Mouse (Mus musculus): ENCODE data around the gene Rhbdf2.
A peak's percentile ranks its signal among the peaks of the same experiment; 100 is the strongest.
"Not testable (repeated sequence)": the region's sequence is repeated elsewhere in the genome, so short reads cannot be mapped to it uniquely, and the experiment has no call there.

Rhbdf2 gene

DNA sequence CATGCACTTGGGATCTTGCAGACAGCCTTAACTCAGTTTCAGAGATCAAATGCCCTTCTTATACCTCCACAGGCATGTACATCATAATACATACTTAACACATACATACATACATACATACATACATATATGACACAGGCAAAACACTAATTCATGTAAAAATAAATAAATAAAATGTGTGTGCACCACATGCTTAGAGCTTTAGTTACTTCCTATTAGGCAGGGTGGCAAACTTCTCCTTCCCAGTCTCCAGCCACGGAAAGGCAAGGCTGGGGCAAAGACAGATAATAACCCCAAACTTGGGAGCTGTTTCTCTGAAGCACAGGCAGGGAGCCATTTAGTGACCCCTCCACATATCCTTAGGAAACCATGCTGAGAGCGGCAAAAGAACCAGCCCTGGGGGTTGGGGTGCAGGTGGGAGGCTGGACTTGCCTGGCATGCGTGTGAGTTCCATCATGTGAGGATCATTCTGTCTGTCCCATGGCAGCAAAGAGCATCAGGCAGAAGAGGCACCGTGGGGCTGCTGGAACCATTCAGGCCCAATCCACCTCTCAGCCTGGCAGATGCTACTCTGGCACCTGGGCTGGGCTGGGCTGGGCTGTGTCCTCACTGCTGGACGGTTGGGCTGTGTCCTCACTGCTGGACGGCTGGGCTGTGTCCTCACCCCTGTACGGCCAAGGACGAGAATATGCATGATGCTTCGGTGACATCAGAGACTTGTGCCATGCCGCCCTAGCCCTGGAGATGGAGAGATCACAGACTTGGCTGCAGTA lies at the start of gene Rhbdf2:
Rhbdf2 (minus strand) TSS at position 721 of the 773 bp plus-strand sequence.
- no peak for DNase-seq

DNA sequence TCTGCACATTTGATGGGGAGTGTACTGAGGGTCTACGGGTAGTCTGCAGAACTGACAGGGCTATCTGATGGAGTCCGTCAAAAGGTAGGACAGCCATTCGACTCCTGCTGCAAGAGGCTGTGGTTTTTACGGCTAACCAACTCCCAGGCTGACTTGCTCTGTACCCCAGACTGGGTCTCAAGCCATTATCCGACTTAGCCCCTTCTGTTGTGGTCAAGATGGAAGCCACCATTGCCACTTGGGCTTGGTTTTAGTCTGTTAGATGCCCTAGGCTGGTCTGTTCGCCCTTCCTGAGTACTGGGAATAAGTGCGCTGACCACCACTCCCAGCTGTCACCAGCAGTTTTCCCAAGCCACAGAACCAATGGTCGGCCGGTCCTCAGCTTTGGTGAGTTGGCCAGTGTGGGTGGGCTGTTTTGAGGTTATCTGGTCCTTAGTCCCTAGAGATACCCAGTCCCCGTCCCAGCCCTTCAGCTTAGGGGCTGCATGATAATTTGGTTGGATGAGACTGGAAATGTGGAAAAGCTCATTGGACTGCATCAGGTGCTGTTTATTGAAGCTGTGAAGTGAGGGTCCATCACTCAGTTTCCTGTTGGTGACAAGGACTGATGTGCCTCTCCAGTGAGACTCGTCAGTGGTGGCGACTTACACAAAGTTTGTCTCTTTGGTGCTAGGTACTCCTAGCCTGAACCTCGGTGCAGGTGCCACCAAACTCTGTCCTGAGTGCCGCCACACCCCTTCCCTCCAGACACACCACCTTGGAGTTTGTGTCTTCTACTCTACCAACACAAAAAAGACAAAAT lies 49.6 kb upstream of the Rhbdf2 start:
- no peak for DNase-seq

DNA sequence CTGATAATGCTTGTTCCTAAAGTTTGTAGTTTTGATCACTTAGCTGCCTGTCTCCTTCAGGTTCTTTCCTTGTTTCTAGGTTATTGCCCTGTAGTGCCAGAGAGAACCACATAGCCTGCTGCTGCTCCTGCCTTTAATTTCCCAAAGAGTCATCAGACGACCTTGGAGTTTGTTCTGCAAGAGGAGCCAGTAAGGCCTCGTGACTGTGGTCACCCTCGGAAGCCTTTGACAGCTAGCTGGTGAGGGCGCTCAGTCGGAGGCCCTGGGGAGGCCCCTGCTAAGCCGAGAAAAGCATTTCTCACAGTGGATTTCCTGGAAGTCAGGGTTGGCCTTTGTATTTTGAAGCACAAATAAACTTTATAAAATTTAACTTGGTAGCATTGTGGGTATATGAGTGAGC lies 48.6 kb upstream of the Rhbdf2 start:
- DNase-seq: peak; percentile 76 to 93

DNA sequence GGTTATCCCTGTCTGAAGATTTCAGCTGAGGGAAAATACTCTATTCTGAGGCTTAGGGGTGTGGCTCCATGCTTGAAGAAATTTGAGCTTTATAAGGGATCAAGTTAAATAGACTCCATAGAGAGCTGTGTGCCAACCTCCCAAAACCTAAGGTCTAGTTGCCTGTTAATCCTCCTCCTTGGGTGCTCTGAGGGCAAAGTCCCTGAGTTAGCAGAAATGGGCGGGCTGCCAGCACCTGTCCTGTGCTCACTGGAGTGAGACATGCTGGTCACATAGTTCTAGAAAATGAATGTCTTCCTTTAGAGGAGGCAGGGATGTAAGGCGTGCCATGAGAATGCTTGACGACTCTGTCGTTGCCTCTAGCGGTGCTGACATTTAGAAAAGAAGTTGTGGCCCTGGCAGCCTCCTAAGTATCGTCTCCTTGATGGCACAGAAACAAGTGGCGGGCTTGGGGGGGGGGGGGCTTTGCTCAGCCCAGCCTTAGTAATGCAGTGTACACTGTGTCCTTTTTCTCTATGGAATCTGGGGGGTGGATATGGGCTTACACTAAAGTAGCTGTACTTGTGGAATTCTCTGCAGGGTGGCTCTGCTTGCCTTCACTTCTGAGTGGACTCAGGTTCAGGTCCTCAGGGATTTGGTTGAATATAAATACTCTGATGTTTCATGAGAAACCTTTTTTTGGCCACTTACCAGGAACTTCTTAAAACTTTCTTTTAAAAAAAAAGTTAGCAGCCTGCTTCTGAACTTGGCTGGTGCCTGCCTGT lies 48.0 kb upstream of the Rhbdf2 start:
- DNase-seq: peak; percentile 96 to 97

DNA sequence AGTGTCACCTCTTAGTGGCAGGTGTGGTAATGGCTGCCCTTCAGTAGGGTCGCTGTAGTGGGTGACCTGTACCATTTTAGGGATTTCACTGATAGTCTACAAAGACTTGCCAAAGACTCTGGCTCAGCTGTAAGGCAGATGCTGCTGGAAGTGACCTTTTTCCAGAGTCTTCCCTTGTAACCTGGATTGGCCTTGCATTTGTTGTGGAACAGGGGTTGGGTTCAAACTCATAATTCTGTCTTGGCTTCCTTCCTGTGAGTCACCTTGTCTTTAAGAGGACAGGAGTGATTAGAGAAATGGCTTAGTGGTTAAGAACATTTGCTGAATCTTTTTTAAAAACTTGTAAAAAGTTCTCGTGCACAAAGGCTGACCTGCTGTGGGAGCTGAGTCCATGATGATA lies 46.6 kb upstream of the Rhbdf2 start:
- no peak for DNase-seq

DNA sequence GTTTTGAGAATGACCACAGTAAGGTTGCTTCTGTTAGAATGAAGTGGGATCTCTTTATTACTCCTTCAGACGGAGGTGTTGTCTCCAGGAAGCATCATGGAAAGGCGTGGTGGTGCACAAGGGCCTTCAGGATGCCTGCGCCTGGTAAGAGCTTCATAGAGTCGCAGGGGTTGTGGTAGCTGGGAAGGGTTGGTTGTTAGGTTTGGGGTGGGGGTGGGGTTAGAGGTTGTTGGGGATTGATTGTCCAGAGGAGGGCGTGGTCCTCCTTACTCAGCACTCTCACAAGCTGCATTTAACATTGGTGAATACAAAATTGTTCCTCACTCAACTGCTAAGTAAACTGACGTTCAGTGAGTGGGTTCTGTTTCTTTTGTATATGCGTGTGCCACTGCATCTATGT lies 45.8 kb upstream of the Rhbdf2 start:
- DNase-seq: no peak

DNA sequence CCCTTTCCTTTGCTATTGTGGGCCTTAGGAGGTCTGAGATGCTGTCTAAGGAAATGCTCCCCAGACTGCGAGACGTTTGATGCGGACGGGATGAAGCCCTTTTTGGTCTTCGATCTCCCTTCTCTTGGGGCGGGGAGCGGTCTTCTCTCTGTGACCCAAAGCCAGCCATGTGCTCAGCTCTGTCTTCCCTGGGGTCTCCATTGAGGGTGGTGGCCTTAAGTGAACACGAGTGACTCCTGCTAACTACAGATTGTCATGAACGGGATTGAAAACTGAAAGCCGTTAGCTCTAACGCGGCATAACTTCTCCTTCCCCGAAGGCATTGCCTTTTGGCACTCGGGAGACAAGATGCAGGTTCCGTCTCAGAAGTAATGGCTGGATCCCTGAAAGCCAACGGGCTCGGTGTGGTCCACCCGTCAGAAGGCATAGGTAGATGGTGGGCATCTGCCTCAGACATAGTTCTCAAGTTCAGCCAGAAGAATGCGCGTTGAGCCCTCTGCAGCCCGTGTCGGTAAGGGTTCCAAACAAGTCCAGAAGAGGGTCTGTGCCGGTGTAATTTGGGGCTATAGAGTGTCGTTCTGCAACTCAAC lies 45.1 kb upstream of the Rhbdf2 start:
- DNase-seq: peak in 1 of 2 experiments; percentile 51

DNA sequence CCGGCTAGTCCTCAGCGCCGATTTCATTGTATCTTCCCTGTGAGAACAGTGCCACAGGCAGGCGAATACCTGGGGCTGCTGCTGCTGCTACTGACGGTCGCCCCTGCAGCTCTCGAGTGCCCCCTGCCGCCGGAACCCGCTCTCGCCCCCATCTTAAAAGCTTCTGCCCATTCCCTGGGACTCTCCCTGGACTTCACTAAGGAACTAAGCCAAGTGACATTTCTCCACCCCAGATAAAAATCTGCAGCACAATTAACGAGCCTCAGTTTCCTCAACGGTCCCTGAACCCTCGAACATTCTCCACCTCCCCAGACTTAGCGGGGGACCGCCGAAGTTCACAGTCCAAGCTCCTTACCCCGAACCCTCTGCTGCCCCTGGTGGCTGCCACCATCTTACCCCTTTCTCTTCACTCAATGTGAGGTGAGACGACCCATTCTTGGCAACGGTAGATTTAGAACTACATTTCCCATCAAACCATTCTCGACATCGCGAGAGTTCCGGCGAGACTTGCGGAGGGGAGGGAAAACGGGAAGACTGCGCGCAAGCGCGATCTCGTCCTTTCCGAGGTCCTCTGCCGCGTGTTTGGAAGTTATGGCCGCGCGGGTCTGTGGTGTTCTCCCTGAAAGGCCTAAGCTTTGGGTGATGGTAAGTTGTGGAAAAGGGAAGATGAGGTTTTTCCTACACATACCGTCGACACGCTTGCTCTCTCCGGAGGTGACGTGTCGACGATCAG lies 44.5 kb upstream of the Rhbdf2 start:
- peak; percentile 98 to 100 for DNase-seq

DNA sequence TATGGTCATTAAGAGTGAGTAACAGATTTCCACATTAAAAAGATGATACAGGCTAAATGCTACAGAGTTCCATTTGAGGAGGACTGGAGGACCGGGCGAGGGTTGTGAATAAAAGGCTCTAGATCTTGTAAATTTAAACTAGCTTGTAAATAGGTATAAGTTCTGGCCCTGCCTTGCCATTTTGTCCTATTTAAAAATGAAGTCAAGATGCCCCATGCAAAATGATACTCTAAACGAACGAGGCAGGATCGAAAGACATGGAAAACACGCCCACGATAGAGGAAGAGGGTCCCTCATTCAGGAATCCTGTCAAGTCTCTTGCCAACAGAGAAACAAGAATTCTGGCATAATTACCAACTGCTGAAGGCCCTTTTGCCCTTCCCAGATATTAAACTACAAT lies 43.6 kb upstream of the Rhbdf2 start:
- DNase-seq: no peak

DNA sequence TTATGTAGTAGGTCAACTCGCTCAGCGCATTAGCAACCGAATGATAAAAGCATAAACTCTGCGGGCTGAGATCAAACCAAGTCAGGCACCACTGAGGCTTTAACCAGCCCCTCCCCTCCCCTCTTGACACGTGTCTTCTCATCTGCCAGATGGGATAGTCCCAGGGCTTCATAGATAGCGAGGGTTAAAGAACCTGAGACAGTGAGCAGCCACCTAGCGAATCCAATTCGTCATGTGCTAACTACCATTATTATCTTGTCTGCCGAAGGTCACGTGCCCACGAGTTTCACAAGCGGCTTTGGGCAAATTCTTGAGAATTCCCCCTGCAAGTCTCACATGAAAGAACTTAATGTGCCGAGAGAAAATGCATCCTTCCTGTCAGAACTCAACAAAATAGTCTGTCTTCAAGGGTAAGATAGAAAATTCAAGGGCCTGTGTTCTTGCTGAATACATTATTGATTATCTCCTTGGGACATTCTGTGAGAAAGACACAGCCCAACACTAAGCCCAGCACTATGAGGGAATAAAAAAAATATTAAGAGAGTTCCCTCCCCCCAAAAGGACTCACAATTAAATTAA lies 43.1 kb upstream of the Rhbdf2 start:
- no peak for DNase-seq

DNA sequence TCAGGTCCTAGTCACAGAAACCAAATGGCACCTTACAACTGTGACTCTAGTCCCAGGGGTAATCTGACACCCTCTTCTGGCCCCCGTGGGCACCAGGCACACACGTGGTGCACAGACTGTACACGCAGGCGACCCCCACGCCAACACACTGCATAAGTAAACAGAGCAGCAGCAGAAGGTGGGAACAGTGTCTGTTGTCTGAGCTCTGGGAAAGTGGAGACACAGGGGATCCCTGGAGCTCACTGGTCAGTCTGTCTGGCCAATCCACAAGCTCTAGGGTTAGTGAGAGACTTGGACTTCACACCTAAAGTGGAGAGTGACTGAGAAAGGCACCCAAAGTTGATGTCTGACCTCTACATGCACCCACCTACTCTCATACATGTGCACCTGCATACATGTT lies 42.5 kb upstream of the Rhbdf2 start:
- DNase-seq: no peak

DNA sequence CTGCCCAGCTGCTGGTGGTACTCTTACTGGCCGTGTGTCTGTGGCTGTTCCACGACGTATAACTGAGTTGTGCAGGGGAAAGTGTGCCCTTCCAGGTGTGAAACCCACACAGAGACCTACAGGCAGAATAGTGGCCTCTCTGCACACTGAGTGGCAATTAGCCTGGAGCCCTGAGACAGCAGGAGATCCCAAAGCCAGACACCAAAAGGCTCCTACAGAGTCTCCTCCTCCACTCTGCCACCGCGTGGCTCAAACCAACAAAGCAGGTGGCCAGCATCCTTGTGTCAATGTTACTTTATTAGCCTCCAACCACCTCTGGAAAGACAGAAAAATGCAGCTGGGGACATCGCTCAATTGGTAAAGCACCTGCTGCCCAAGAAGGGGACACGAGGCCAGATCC lies 42.0 kb upstream of the Rhbdf2 start:
- peak; percentile 54 to 65 for DNase-seq

DNA sequence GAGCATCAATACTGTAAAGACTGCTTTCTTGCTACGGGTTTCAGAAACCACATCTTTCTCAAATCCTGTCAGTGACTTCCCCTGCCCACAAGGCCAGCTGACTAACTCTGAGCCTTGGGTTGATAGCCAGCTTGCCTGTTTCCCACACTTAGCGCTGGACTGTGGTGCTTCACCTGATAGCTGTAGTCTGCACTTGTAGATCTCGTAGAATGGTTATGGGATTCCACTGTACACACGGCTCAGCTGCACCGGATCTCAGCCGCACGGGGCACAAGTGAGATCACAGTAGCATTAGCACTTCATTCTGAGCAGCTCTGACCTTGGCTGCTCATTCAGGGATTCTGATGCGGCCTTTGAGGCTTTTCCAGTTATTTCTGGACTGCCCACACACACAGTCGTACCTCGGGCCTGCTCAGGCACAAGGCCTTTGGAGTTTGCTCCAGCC lies 41.6 kb upstream of the Rhbdf2 start:
- DNase-seq: peak; percentile 52 to 84

DNA sequence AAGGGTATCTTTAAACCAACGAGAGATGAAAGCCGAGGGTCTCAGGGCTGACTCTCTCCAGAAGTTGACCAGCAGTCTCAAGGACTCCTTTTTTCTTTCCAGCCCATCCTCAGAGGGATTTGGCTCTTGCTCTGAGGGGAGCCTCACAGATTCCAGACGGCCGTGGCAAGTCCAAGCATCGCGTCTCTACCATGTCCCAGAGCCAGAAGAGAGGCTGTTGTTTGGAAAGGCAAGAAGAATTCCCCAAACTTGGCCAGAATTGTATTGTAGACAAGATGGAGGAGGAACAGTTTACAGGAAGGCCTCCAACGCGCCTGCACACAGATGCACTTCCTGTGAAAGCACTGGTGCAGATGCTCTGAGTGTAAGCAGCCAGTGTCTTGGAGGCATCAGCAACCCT lies 41.1 kb upstream of the Rhbdf2 start:
- no peak for DNase-seq

DNA sequence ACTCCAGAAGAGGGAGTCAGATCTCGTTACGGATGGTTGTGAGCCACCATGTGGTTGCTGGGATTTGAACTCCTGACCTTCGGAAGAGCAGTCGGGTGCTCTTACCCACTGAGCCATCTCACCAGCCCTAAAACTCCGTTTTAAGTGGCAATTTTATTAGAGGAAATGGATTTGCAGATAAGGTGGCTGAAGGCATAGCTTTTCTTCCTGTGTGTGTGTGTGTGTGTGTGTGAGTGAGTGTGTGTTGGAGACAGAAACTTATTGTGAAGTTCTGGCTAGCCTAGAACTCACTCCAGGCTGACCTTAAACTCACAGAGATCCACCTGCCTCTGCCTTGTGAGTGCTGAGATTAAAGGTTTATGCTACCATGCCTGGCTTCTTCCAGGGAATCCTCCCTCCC lies 40.2 kb upstream of the Rhbdf2 start:
- not testable (repeated sequence) for DNase-seq

DNA sequence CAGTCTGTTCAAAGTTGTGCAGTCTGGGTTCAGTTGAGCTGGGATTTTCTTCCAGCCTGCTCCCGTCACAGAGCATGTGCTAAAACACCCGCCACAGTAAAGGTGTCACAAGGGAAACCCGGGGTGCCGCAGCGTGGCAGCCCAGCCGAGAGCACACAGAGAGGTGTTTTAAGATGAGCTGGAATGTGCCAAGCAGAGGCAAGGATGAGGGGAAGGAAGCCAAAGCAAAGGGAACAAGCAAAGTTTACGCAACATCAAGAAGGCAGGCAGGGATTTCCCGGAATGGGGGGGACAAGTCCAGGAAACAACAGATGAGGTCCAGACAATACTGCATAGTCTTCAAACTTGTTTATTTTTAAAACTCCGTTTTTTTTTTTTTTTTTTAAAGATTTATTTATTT lies 39.7 kb upstream of the Rhbdf2 start:
- no peak for DNase-seq

DNA sequence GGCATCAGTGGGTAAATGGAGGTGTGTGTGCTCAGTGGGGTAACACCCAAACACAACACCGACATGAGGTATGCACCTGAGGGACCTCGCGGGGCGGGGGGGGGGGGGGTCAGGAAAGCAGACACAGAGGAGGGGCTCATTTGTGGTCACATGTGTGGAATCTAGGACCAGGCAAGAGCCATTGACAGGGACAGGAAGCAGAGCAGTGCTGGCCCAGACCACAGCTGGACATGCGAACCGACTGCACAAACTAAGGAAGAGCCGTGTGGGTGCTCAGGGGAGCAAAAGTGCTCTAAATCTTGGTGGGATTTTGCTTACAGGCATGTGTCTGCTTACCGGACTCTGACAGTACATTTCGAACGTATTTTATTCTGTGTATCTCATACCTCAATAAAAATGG lies 38.5 kb upstream of the Rhbdf2 start:
- no peak for DNase-seq

DNA sequence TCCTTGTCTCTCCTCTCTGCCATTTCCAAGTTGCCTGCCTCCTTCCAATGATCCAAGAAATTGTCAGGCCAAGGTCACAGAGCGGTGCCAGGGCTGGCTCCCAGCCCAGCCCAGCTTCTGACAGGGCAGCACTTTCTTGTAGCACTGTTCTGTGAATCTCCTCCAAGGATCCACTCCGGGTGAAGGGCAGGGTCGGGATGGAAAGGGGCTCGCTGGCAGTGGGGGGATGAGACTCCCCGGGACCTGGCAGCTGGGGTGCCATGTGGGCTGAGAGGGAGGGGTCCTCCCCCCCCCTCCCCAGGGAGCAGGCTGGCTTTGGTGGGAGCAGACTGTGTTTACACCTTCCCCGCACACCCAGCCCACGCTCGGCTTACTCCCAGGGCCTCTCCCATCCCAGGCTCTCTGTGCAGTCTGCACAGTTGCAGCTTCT lies 35.1 kb upstream of the Rhbdf2 start:
- peak; percentile 60 to 76 for DNase-seq

DNA sequence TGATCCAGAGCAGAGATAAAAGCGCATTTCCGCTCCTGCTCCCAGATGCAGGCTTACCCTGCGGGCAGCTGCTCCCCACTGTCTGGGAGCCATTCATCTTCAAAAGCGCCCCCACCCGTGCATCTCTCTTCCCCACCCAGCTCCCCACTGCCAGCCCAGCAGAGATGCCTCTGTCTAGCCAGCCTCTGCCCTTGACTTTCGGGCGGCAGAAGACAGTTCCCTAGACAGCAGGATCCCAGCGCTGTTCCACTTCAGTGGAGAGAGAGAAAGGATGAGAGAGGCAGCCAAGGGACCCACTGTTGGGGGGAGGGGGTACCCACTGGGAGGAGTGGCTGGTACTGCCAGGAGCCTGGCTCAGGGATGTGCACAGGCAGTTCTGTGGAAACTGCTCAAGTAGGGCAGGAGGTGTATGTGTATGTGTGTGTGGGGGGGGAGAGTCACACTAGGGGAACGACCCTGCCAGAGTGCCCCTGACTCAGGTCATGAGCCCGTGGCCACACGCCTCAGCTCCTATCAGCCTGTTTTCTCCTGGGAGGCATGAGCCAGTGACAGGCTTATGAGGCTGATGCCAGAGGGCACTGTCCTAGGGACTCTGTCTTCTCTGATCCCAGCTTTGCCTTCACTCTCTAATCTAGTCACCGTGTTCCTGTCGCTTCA lies 34.6 kb upstream of the Rhbdf2 start:
- no peak for DNase-seq

DNA sequence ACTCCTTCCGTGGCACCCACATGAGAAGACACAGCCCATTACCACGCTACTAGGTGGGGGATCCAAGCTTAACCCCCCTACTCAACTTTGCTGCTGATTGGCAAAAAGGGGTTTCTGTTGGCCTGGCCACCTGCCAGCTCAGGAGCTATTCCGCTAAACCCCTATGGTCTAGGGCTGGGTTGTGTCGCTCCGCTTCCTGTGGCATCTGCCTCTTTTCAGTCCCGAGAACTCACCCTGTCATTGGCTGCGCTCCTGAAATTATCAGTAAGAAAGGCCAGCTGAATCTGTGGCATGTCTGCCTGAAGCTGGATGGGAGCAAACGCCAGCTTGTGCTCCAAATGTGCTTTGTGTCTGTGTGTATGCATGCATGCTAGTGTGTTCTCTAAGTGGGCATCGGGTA lies 33.4 kb upstream of the Rhbdf2 start:
- DNase-seq: no peak

DNA sequence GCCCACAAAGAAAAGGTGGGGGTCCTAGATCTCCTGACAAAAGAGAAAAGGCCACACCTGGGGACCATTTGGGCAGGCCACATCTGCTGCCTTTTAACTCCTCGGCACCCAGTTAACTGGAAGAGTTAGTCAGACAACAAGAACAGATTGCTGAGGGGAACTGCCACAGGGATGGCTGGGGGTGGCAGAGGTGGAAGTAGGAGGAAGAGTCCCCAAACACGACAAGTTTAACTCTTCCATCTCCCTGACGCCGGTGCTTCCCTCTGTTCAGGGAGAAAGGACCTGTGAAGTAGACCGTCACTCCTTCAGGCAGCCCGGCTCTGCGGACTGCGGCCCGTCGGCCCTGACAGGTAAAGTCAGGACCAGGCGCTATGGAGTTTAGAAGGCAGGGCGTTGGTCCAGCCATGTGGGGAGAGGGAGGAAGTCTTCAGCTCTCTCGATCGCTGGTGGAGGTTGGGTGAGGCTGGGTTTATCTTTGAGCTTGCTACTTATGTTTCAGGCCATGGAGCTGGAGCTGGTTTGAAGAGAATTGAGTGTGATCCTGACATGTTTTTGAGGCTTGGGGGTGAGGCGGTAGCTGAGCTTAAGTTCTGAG lies 32.3 kb upstream of the Rhbdf2 start:
- DNase-seq: no peak
